Mouse (Mus musculus): ENCODE results near the gene Lpcat1. TPM values are rescaled to one million over a fixed set of nuclear protein-coding genes. Genes with fewer than 3 reads are reported as not detected.

Gene Lpcat1
- total and polyA plus RNA-seq, 2 experiments from 2014 or later: 7.7 to 22.2 TPM

GRCm38 (mm10) chr13:73533716-73534115 is 66.7 kb downstream of the Lpcat1 start:
- Histone ChIP-seq H3K9ac (replicated peaks; ENCODE audit: low read depth, low read length) (no peak overlapping the region), H3K4me2 (ENCODE audit: low read depth, low read length) (no peak overlapping the region), H3K4me1 (ENCODE audit: control insufficient read depth, insufficient read depth) (peaks cover 8% of the 10 kb centered on the region; the same call in 1 of the 2 replicates), H3K9me3 (replicated peaks; ENCODE audit: control insufficient read depth, low read length) (no peaks in the 10 kb centered on the region), H3K4me3 (ENCODE audit: low read depth, low read length) (no peak overlapping the region), H3K36me3 (replicated peaks; ENCODE audit: control insufficient read depth, insufficient read depth, low read length) (no peaks in the 10 kb centered on the region), H3K27ac (ENCODE audit: low read depth) (no peak overlapping the region), H3K27me3 (ENCODE audit: control insufficient read depth, insufficient read depth, low read length) (peaks cover 46% of the 10 kb centered on the region)
- DNase-seq (ENCODE audit: low spot score) (no peak), ATAC-seq (ENCODE audit: insufficient read depth, low read depth) (no peak)
- TF ChIP-seq EP300 (IDR thresholded peaks at IDR 0.05; ENCODE audit: low read depth) (no peak), CTCF (IDR thresholded peaks at IDR 0.05; ENCODE audit: low read depth) (no peak)
- 84% methylated on average over 3 of the region's 3 CpGs for WGBS

DNA sequence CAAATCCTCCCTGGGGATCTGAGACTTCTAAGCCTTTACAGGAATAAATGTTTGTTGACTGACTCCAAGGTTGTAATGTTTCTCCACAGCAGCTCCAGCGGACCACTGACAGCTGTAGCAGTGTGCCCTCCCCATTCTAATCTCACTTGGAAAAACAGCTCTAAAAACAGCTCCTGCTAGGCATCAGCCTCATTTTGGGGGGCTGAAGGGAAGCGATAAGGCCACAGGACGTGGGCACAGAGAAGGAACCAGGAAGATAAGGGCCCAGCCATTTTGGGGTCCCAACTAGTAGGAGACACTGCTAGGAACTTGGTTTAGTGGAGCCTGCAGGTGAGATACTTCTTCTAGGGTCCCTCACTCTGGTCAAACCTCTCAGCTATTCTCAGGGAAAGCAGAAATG is 68.3 kb downstream of the Lpcat1 start:
- Histone ChIP-seq H3K9me3 (replicated peaks; ENCODE audit: control insufficient read depth, low read length) (no peaks in the 10 kb centered on the region), H3K4me3 (ENCODE audit: low read depth, low read length) (no peak overlapping the region), H3K9ac (replicated peaks; ENCODE audit: low read depth, low read length) (no peak overlapping the region), H3K27me3 (ENCODE audit: control insufficient read depth, insufficient read depth, low read length) (peaks cover 51% of the 10 kb centered on the region), H3K4me2 (ENCODE audit: low read depth, low read length) (no peak overlapping the region), H3K4me1 (ENCODE audit: control insufficient read depth, insufficient read depth) (peaks cover 8% of the 10 kb centered on the region; the same call in 1 of the 2 replicates), H3K27ac (ENCODE audit: low read depth) (no peak overlapping the region), H3K36me3 (replicated peaks; ENCODE audit: control insufficient read depth, insufficient read depth, low read length) (no peaks in the 10 kb centered on the region)
- TF ChIP-seq EP300 (IDR thresholded peaks at IDR 0.05; ENCODE audit: low read depth): no peak
- no peak for TF ChIP-seq CTCF (IDR thresholded peaks at IDR 0.05; ENCODE audit: low read depth)
- WGBS: 31% methylated on average over 3 of the region's 3 CpGs
- DNase-seq (ENCODE audit: low spot score) (no peak), ATAC-seq (ENCODE audit: insufficient read depth, low read depth) (no peak)

GRCm38 (mm10) chr13:73536403-73536821 is 69.4 kb downstream of the Lpcat1 start, which contains the start of gene Slc6a3:
Slc6a3 (plus strand) TSS chr13:73536747.
- H3K9me3 ChIP-seq (replicated peaks; ENCODE audit: control insufficient read depth, low read length): no peaks in the 10 kb centered on the region
- TF ChIP-seq EP300 (IDR thresholded peaks at IDR 0.05; ENCODE audit: low read depth) (no peak), CTCF (IDR thresholded peaks at IDR 0.05; ENCODE audit: low read depth) (no peak)
- WGBS: under 1% methylated on average over 26 of the region's 26 CpGs
- no peak within 1 kb of the TSS; the same call in 1 of the 2 replicates for H3K9ac ChIP-seq (replicated peaks; ENCODE audit: low read depth, low read length)
- DNase-seq (ENCODE audit: low spot score): no peak
- H3K27me3 ChIP-seq (ENCODE audit: control insufficient read depth, insufficient read depth, low read length): peaks cover 51% of the 10 kb centered on the region
- peak; percentile 36; the same call in 1 of the 2 replicates for ATAC-seq (ENCODE audit: insufficient read depth, low read depth)
- no peaks in the 10 kb centered on the region for H3K36me3 ChIP-seq (replicated peaks; ENCODE audit: control insufficient read depth, insufficient read depth, low read length)
- H3K4me3 ChIP-seq (ENCODE audit: low read depth, low read length): peak within 1 kb of the TSS; percentile 45
- H3K4me1 ChIP-seq (ENCODE audit: control insufficient read depth, insufficient read depth): peaks cover 8% of the 10 kb centered on the region; the same call in 1 of the 2 replicates
- peak within 1 kb of the TSS; percentile 69 for H3K4me2 ChIP-seq (ENCODE audit: low read depth, low read length)
- no peak within 1 kb of the TSS for H3K27ac ChIP-seq (ENCODE audit: low read depth)

- no peaks in the 10 kb centered on the region for H3K36me3 ChIP-seq (replicated peaks; ENCODE audit: control insufficient read depth, insufficient read depth, low read length)
- H3K4me1 ChIP-seq (ENCODE audit: control insufficient read depth, insufficient read depth): peaks cover 8% of the 10 kb centered on the region; the same call in 1 of the 2 replicates
- no peak overlapping the region; the same call in 1 of the 2 replicates for H3K9ac ChIP-seq (replicated peaks; ENCODE audit: low read depth, low read length)
- H3K4me2 ChIP-seq (ENCODE audit: low read depth, low read length): peak overlapping the region; percentile 69
- H3K4me3 ChIP-seq (ENCODE audit: low read depth, low read length): peak overlapping the region; percentile 45
- H3K27me3 ChIP-seq (ENCODE audit: control insufficient read depth, insufficient read depth, low read length): peaks cover 51% of the 10 kb centered on the region
- TF ChIP-seq EP300 (IDR thresholded peaks at IDR 0.05; ENCODE audit: low read depth) (no peak), CTCF (IDR thresholded peaks at IDR 0.05; ENCODE audit: low read depth) (no peak)
- DNase-seq (ENCODE audit: low spot score): no peak
- H3K9me3 ChIP-seq (replicated peaks; ENCODE audit: control insufficient read depth, low read length): no peaks in the 10 kb centered on the region
- no peak overlapping the region for H3K27ac ChIP-seq (ENCODE audit: low read depth)
- ATAC-seq (ENCODE audit: insufficient read depth, low read depth): no peak
- WGBS: 21% methylated on average over 13 of the region's 13 CpGs
Measured at GRCm38 (mm10) chr13:73536824-73537223, 69.8 kb downstream of the Lpcat1 start.

DNA sequence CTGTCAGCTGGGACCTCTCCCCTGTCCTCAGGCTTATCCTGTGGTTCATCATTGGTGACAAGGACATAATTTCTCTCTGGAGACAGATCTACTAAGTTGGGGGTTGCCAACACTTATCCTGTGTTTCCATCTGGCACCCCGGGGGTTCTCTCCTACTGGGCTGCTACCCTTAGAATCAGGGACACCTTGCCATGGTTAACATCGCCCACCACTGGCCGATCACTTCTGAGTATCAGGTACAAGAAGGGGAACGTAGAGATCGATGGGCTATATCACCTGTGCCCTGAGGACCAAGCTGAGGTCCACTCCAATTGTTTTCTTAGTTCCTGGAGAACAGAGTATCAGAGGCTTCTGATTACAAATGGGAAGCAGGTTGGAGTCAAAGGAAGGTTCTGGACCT is 97.2 kb downstream of the Lpcat1 start:
- H3K9me3 ChIP-seq (replicated peaks; ENCODE audit: control insufficient read depth, low read length): no peaks in the 10 kb centered on the region
- TF ChIP-seq EP300 (IDR thresholded peaks at IDR 0.05; ENCODE audit: low read depth): no peak
- TF ChIP-seq CTCF (IDR thresholded peaks at IDR 0.05; ENCODE audit: low read depth): no peak
- H3K4me3 ChIP-seq (ENCODE audit: low read depth, low read length): no peak overlapping the region
- H3K4me1 ChIP-seq (ENCODE audit: control insufficient read depth, insufficient read depth): no peaks in the 10 kb centered on the region
- H3K9ac ChIP-seq (replicated peaks; ENCODE audit: low read depth, low read length): no peak overlapping the region
- no peak overlapping the region for H3K4me2 ChIP-seq (ENCODE audit: low read depth, low read length)
- ATAC-seq (ENCODE audit: insufficient read depth, low read depth): no peak
- no peaks in the 10 kb centered on the region for H3K27me3 ChIP-seq (ENCODE audit: control insufficient read depth, insufficient read depth, low read length)
- H3K36me3 ChIP-seq (replicated peaks; ENCODE audit: control insufficient read depth, insufficient read depth, low read length): no peaks in the 10 kb centered on the region
- no peak overlapping the region for H3K27ac ChIP-seq (ENCODE audit: low read depth)
- DNase-seq (ENCODE audit: low spot score): no peak
- 72% methylated on average over 5 of the region's 5 CpGs for WGBS

Other genes with a start within 250 kb of the Lpcat1 start
- 64.0 and 85.4 TPM in 2 replicates for gene Irx4, start 206.7 kb upstream of the Lpcat1 start, total RNA-seq (2014; rRNA removed; ENCODE audit: low replicate concordance)
- gene Irx4, start 206.7 kb upstream of the Lpcat1 start, polyA plus RNA-seq (2015; fragmentation: Nextera tagmentation; extraction: Ambion mirVana): 43.4 and 54.9 TPM in 2 replicates
- 62.9 and 102 TPM in 2 replicates for gene Mrpl36, start 138.7 kb upstream of the Lpcat1 start, total RNA-seq (2014; rRNA removed; ENCODE audit: low replicate concordance)
- 130 and 135 TPM in 2 replicates for gene Mrpl36, start 138.7 kb upstream of the Lpcat1 start, polyA plus RNA-seq (2015; fragmentation: Nextera tagmentation; extraction: Ambion mirVana)
- 333 and 427 TPM in 2 replicates for gene Ndufs6, start 138.7 kb upstream of the Lpcat1 start, total RNA-seq (2014; rRNA removed; ENCODE audit: low replicate concordance)
- gene Ndufs6, start 138.7 kb upstream of the Lpcat1 start, polyA plus RNA-seq (2015; fragmentation: Nextera tagmentation; extraction: Ambion mirVana): 1,466 and 1,522 TPM in 2 replicates
- gene Slc6a3, start 69.5 kb downstream of the Lpcat1 start, total RNA-seq (2014; rRNA removed; ENCODE audit: low replicate concordance): not detected in 2 replicates
- not detected in 2 replicates for gene Slc6a3, start 69.5 kb downstream of the Lpcat1 start, polyA plus RNA-seq (2015; fragmentation: Nextera tagmentation; extraction: Ambion mirVana)
- gene Clptm1l, start 136.8 kb downstream of the Lpcat1 start, total RNA-seq (2014; rRNA removed; ENCODE audit: low replicate concordance): 98.9 and 119 TPM in 2 replicates
- gene Clptm1l, start 136.8 kb downstream of the Lpcat1 start, polyA plus RNA-seq (2015; fragmentation: Nextera tagmentation; extraction: Ambion mirVana): 63.6 and 65.2 TPM in 2 replicates
- gene Tert, start 159.7 kb downstream of the Lpcat1 start, total RNA-seq (2014; rRNA removed; ENCODE audit: low replicate concordance): 2.8 and 3.5 TPM in 2 replicates
- 0.32 and 0.48 TPM in 2 replicates for gene Tert, start 159.7 kb downstream of the Lpcat1 start, polyA plus RNA-seq (2015; fragmentation: Nextera tagmentation; extraction: Ambion mirVana)
- not detected in 2 replicates for gene Slc6a18, start 210.8 kb downstream of the Lpcat1 start, total RNA-seq (2014; rRNA removed; ENCODE audit: low replicate concordance)
- not detected in 2 replicates for gene Slc6a18, start 210.8 kb downstream of the Lpcat1 start, polyA plus RNA-seq (2015; fragmentation: Nextera tagmentation; extraction: Ambion mirVana)
- 0.35 TPM in 1 of 2 replicates, not detected in the other for gene Slc6a19, start 237.7 kb downstream of the Lpcat1 start, total RNA-seq (2014; rRNA removed; ENCODE audit: low replicate concordance)
- gene Slc6a19, start 237.7 kb downstream of the Lpcat1 start, polyA plus RNA-seq (2015; fragmentation: Nextera tagmentation; extraction: Ambion mirVana): not detected in 2 replicates